Mouse (Mus musculus) Patski (cell line): Measurements from ENCODE around the gene Lin54. TPM values are rescaled to one million over a fixed set of nuclear protein-coding genes. Genes with fewer than 3 reads are reported as not detected.

Experiments
- ATAC-seq: fragments of 100-300 bp; one replicate; pipeline ENCODE4 v1.8.0; 2021
- CTCF ChIA-PET: fragments of 350-600 bp; sonication (Branson Sonifier 250); formaldehyde crosslinking; loops from one replicate; lab custom pipeline; 2022; ENCODE audit warnings: inconsistent platforms; lab: Charles Lee
- POLR2A ChIA-PET: fragments of 350-600 bp; sonication (Branson Sonifier 250); formaldehyde crosslinking; loops from one replicate; lab custom pipeline; 2022; ENCODE audit warnings: antibody characterized with exemption, inconsistent platforms; lab: Charles Lee
- DNase-seq: peaks from one replicate; pipeline ENCODE4 v3.0.0-alpha.2; 2011; ENCODE audit warnings: low read depth, low spot score
- H3K27me3 ChIP-seq: fragments of 371-371 bp; one replicate; pipeline ENCODE4 v1.5.1; 2021
- CTCF ChIP-seq: fragments of 100-300 bp; IDR thresholded peaks from one replicate; pipeline ENCODE4 v1.5.1; 2021
- in situ Hi-C: fragments of 300-500 bp; cut with MboI; formaldehyde crosslinking; loops from 3 replicates; pipeline ENCODE4 v1.11.1; 2018; ENCODE audit warnings: low pct_unique_long_range_greater_than_20kb, mixed read lengths
- polyA plus RNA-seq: library from polyadenylated mRNA; unstranded; gene quantifications from one replicate; pipeline ENCODE4 v1.2.3, GENCODE M21; 2021

The Lin54 gene
- polyA plus RNA-seq, 1 experiment from 2014 or later, result 11.8 TPM

DNA sequence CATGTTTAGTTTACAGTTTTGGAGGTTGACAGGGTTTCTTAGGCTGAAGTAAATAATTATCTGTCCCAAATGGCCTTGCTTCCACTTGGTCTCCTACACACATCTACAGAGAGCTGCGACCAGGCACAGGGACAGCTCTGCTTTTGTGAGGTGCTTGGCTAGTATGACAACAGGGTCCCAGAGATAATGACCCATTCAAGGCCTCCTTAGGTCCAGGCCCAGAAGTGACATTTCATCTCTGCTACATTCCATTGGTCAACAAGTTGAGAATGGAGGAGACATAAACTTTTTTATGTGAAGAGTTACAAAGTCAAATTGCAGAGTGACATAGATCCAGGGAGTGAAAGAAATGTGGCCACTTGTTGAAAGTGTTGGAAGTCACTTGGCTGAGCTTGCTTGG is 22.9 kb upstream of the Lin54 start:
- in situ Hi-C loops, result no loop called here
- ChIA-PET POLR2A (no interaction called here), CTCF (no interaction called here)
- DNase-seq, result no peak
- TF ChIP-seq CTCF, result no peak
- no peaks in the 10 kb centered on the region for H3K27me3 ChIP-seq
- no peak for ATAC-seq

DNA sequence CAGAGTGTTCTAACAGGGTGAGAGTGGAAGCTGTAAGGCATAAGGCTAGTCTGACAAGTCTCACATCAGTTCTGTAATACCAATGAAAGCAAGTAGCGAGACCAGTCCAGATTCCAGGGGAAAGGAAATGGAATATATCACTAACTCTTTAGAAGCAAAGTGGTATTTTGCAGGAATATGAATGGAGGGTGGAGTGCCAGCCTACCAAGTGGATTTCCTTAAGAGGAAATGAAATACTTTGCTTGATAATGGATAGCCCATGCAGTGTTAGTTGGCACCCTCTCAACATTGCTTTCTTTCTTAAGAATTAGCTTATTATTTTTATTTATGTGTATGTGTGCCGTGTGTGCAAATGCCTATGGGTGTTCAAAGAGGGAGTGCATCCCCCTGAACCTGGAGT is 19.8 kb upstream of the Lin54 start:
- no peaks in the 10 kb centered on the region for H3K27me3 ChIP-seq
- ChIA-PET POLR2A (interaction anchor here (0.5 to 0.7 kb wide), 2 partner anchors 15 to 109 kb away, joined by 3 read pairs; no protein-coding TSS in a partner anchor), CTCF (interaction anchor here (0.9 to 3.0 kb wide), 2 partner anchors 13 to 17 kb away, joined by 4 to 11 read pairs; no protein-coding TSS in a partner anchor)
- no peak for TF ChIP-seq CTCF
- no peak for ATAC-seq
- in situ Hi-C loops, result no loop called here
- no peak for DNase-seq

DNA sequence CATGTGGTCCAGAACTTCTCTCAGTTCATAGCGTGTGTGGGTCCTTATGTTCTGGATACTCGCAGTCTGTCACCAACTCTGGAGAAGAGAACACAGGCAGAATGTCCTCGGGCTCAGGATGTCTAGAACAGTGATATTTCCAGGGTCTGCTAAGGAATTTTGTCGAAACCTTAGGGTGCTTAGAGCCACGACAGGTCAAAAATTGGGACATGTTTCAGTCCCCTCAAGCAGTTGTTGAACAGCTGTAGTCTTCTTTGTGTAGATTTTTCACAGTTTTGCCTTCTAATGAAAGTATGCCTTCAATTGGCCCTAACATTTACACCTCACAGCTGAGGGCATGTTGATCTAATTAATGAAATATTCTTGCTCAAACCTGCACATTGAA is 18.6 kb upstream of the Lin54 start:
- POLR2A ChIA-PET, result interaction anchor here (0.7 to 1.4 kb wide), 3 partner anchors 12 to 100 kb away, joined by 3 to 5 read pairs (median 3); partner anchors contain the start of gene Lin54
- ATAC-seq (no peak), DNase-seq (no peak)
- TF ChIP-seq CTCF, result no peak
- no peaks in the 10 kb centered on the region for H3K27me3 ChIP-seq
- in situ Hi-C loops, result loop anchor here (5.0 kb wide), 1 partner anchor 87 kb away; no protein-coding TSS in a partner anchor
- CTCF ChIA-PET, result interaction anchor here (0.6 to 3.0 kb wide), 3 partner anchors 9 to 21 kb away, joined by 3 to 11 read pairs (median 6); no protein-coding TSS in a partner anchor

DNA sequence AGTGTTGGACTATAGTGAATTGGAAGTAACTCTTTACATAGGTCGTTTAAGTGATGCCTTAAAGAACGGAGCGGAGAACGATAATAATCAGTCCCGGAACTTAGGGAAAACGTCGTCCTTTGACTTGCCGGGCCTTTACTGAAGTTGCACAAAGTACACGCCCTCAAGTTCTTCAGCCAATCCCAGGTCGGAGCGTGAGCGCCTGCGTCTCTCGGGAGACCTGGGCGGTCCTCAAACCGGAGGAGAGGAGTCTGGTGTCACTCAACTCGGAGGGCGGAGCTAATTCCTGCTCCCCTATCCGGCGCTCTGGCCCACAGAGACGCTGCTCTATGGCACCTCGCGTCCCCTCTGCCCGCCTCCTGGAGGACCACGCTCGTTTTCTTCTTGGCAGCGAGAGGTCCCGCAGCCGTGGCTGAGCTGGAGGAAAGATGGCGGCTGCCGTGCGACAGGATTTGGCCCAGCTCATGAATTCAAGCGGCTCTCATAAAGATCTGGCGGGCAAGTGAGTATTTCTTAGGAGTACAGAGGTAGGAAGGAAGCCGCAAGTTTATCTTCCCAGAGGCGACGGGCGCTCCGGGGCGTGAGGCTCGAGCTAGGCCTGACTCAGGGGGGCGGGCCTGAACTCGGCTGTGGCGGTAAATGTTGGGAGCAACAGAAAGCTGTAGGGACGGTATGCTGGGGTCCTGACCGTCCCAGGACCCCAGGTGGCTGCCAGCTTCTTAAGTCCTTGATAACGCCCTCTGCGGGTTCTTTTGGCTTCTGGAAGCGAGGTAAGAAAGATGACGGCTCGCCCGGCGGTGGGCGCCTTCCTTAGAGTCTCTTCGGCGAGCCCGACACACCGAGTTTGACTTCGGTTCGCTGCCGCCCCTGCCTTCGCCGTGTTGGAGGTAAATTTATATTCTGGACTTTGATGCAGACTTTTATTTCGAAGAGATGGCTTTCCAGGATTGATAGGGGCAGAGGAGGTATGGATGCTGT is 17.9 kb upstream of the Lin54 start, which contains the start of gene Cops4:
TSS of gene Cops4 (plus strand) at position 261 of the 978 bp plus-strand sequence.
- POLR2A ChIA-PET, result interaction anchor here (0.7 to 1.4 kb wide), 5 partner anchors 12 to 105 kb away, joined by 3 to 5 read pairs (median 3); partner anchors contain the start of gene Lin54
- TF ChIP-seq CTCF, result no peak
- CTCF ChIA-PET, result interaction anchor here (0.9 to 3.0 kb wide), 7 partner anchors 10 to 117 kb away, joined by 3 to 11 read pairs (median 3); no protein-coding TSS in a partner anchor
- in situ Hi-C loops, result loop anchor here (5.0 kb wide), 1 partner anchor 86 kb away; no protein-coding TSS in a partner anchor
- DNase-seq (peak; percentile 97), ATAC-seq (peak; percentile 95)
- H3K27me3 ChIP-seq, result no peaks in the 10 kb centered on the region

DNA sequence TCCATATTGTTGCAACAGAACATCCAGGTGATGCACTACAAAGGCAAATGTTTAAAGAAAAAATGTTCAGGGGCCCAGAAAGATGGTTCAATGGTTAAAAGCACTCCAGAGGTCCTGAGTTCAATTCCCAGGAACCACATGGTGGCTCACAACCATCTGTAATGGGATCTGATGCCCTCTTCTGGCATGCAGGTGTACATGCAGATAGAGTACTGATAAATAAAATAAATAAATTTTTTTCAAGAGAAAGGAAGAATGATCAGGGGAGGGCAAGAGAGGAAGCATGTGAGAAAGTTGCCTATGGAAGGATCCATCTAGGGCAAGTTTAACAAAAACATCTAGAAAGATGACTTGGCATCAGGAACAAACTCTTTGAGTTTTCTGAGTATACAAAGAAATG is 12.1 kb upstream of the Lin54 start:
- no peaks in the 10 kb centered on the region for H3K27me3 ChIP-seq
- TF ChIP-seq CTCF, result peak; percentile 62
- CTCF ChIA-PET, result no interaction called here
- DNase-seq (no peak), ATAC-seq (no peak)
- POLR2A ChIA-PET, result no interaction called here
- in situ Hi-C loops, result no loop called here

DNA sequence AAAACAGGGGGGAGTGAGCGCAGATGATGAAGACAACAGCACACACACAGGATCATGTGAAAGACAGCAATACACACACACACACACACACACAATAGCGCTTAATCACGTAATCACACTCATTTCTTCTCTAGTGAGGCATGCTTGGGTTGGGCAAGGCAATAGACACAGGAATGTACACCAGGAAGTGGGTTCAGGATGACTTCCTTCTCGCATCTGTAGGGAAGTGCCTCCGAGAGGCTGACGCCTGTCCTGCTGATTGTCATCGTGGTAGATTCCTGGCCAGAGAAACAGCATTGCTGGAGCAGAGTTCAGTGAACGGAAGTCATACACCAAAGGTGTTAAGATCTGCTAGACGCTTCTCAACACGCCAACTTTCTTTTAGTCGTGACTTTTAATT is 8.8 kb upstream of the Lin54 start:
- no peaks in the 10 kb centered on the region for H3K27me3 ChIP-seq
- ATAC-seq, result no peak
- no peak for TF ChIP-seq CTCF
- DNase-seq, result no peak
- CTCF ChIA-PET, result no interaction called here
- in situ Hi-C loops, result no loop called here
- POLR2A ChIA-PET, result no interaction called here

DNA sequence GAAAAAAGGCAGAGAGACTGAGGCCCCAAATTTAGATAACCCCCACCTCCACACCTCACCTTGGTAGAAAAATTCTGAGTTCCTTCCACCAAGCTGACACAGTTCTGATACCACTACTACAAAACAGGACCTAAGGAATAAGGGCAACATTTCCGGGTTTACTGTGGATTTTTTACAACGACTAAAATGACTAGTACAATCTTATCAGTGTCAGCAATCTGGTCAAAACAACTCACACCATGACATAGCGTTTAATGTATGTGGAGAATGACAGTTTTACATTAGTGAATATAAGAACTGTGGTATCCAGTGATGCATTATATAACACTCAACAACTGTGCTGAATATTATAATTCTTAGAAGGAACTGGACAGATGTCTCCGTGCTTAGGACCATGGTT is 828 bp upstream of the Lin54 start:
- in situ Hi-C loops, result no loop called here
- DNase-seq (no peak), ATAC-seq (no peak)
- ChIA-PET CTCF (no interaction called here), POLR2A (interaction anchor here (0.6 kb wide), 1 partner anchor 15 kb away, joined by 3 read pairs; no protein-coding TSS in a partner anchor)
- H3K27me3 ChIP-seq, result no peaks in the 10 kb centered on the region
- no peak for TF ChIP-seq CTCF

DNA sequence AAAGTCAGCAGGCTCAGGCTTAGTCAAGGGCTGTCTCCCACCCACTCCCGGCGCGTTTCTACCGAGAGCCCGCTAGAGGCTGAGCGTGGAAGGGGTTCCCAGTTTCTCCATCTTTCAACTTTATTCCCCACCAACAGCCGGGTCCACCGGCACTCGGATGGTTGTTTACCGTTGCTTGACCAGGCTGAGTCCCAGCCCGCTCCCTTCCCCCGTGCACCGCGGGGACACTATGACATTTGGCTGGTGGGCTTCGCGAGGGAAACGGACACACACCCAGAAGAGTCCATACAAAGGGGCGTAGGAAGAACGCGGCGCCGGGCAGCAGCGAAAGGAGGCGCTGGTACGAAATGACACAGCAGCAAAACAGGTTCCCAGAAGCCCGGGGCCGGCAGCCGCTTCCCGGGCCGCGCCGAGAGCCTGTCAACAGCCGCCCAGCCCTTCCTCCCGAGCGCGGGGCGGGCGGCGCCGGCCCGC is 571 bp downstream of the Lin54 start:
- H3K27me3 ChIP-seq, result no peaks in the 10 kb centered on the region
- ATAC-seq (peak; percentile 33), DNase-seq (no peak)
- ChIA-PET POLR2A (interaction anchor here (1.0 kb wide), 1 partner anchor 19 kb away, joined by 3 read pairs; no protein-coding TSS in a partner anchor), CTCF (interaction anchor here (1.1 to 1.5 kb wide), 2 partner anchors 9 to 37 kb away, joined by 4 read pairs; no protein-coding TSS in a partner anchor)
- no peak for TF ChIP-seq CTCF
- in situ Hi-C loops, result no loop called here

DNA sequence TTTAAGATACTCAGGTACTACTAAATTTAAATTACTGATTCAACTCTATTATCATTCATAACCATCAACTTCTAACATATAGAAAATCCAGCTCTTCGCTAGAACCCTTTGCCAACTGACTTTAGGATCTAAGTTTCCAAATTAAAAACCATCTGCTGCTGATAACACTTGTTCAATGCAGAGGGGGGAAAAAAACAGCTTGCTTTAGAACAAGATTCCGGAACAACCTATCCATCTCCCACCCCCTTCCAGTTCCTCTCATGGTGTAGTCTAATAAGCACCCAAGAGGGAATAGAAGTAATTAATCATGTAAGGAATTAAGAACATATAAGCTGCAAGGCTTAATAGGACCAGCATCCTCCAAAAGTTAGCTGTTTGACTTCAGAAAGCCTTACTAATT is 1.2 kb downstream of the Lin54 start:
- POLR2A ChIA-PET, result interaction anchor here (0.6 to 1.3 kb wide), 3 partner anchors 29 to 70 kb away, joined by 3 to 8 read pairs (median 3); no protein-coding TSS in a partner anchor

More for the DNA sequence above, 1.2 kb downstream of the Lin54 start:
- DNase-seq, result no peak
- in situ Hi-C loops, result no loop called here
- ATAC-seq, result no peak
- CTCF ChIA-PET, result interaction anchor here (1.1 to 1.6 kb wide), 3 partner anchors 9 to 38 kb away, joined by 4 to 6 read pairs (median 4); partner anchors contain the start of gene Cops4
- no peak for TF ChIP-seq CTCF
- no peaks in the 10 kb centered on the region for H3K27me3 ChIP-seq
